Mouse (Mus musculus) stomach, postnatal 0 days (tissue): ENCODE measurements at regions not wholly inside any gene's neighbourhood (a gene's known extent, or its start where the extent isn't known, plus 50 kb on each side); places are given as distances from the start of the nearest gene placed in this dataset.
"Not testable (repeated sequence)": the region's sequence is repeated elsewhere in the genome, so short reads cannot be mapped to it uniquely, and the experiment has no call there.

Source experiments
- ATAC-seq: fragments of 200-750 bp; cut with Nextera tagmentation; 2 replicates; pipeline ENCODE4 v1.8.0; 2017; ENCODE audit not compliant: low FRiP score, low TSS enrichment
- DNase-seq: peaks from one replicate; pipeline ENCODE4 v3.0.0-alpha.2; 2016; ENCODE audit warnings: low spot score
- H3K27ac ChIP-seq: fragments of 300-500 bp; sonication (generic); replicated peaks from 2 replicates; pipeline ENCODE4 v1.5.1; 2014; ENCODE audit warnings: mild to moderate bottlenecking, control low read depth
- H3K27me3 ChIP-seq: fragments of 300-500 bp; sonication (generic); 2 replicates; pipeline ENCODE4 v1.6.1; 2014; ENCODE audit warnings: low read length; ENCODE audit not compliant: control insufficient read depth, insufficient read depth
- H3K36me3 ChIP-seq: fragments of 300-500 bp; sonication (generic); 2 replicates; pipeline ENCODE4 v1.6.1; 2014; ENCODE audit warnings: low read length, mixed read lengths; ENCODE audit not compliant: control insufficient read depth, insufficient read depth
- H3K4me1 ChIP-seq: fragments of 300-500 bp; sonication (generic); replicated peaks from 2 replicates; pipeline ENCODE4 v1.6.1; 2014; ENCODE audit warnings: antibody characterized with exemption; ENCODE audit not compliant: control insufficient read depth, insufficient read depth
- H3K4me2 ChIP-seq: fragments of 300-500 bp; sonication (generic); replicated peaks from 2 replicates; pipeline ENCODE4 v1.6.1; 2014; ENCODE audit warnings: low read depth, mild to moderate bottlenecking, control low read depth, moderate library complexity
- H3K4me3 ChIP-seq: fragments of 300-500 bp; sonication (generic); 2 replicates; pipeline ENCODE4 v1.5.1; 2014; ENCODE audit warnings: low read depth, low read length, control low read depth
- H3K9ac ChIP-seq: fragments of 300-500 bp; sonication (generic); 2 replicates; pipeline ENCODE4 v1.6.1; 2014; ENCODE audit warnings: mild to moderate bottlenecking, low read length, control low read depth, mixed read lengths
- H3K9me3 ChIP-seq: fragments of 300-500 bp; sonication (generic); 2 replicates; pipeline ENCODE4 v1.6.1; 2016; ENCODE audit warnings: low read length; ENCODE audit not compliant: control insufficient read depth
- CTCF ChIP-seq: IDR thresholded peaks from 2 replicates; pipeline ENCODE4 v1.5.1; 2016; ENCODE audit warnings: antibody characterized with exemption, low read depth, mild to moderate bottlenecking, moderate library complexity
- EP300 ChIP-seq: optimal IDR thresholded peaks from 2 replicates; pipeline ENCODE3; 2016; ENCODE audit warnings: antibody characterized with exemption
- WGBS: fragments of 180-500 bp; shearing (Covaris S2); extraction: QIAGEN DNeasy Blood & Tissue Kit; methylation state at CpG from one replicate; pipeline ENCODE4 v1.1.7; 2014; 5-methylcytosine and 5-hydroxymethylcytosine counted together

DNA sequence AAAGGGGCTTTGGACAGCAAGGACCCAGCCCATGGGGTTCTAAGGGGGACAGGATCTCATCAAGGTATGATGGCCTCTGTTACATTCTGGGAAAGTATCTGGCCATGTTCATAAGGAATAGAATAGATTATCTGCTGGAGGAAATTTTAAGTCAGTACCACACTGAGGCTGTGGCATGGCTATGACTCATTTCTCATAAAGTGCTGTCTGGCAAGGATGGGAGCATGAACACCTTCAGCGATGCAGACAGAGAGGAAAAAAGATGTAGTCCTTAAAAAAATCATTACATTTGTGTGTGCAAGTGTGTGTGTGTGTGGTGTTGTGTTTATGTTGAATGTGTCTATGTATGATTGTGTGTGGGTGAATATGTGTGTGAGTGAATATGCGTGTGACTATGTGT lies 136.4 kb downstream of the Tmem121 start:
- H3K36me3 ChIP-seq: no peaks in the 10 kb centered on the region
- H3K27me3 ChIP-seq: no peaks in the 10 kb centered on the region
- no peak overlapping the region for H3K27ac ChIP-seq
- H3K4me3 ChIP-seq: no peak overlapping the region
- H3K4me1 ChIP-seq: no peaks in the 10 kb centered on the region
- DNase-seq (no peak), ATAC-seq (no peak)
- no peak overlapping the region for H3K9ac ChIP-seq
- TF ChIP-seq CTCF (no peak), EP300 (no peak)
- H3K9me3 ChIP-seq: no peaks in the 10 kb centered on the region
- 92% methylated on average over 2 of the region's 2 CpGs for WGBS
- no peak overlapping the region for H3K4me2 ChIP-seq

DNA sequence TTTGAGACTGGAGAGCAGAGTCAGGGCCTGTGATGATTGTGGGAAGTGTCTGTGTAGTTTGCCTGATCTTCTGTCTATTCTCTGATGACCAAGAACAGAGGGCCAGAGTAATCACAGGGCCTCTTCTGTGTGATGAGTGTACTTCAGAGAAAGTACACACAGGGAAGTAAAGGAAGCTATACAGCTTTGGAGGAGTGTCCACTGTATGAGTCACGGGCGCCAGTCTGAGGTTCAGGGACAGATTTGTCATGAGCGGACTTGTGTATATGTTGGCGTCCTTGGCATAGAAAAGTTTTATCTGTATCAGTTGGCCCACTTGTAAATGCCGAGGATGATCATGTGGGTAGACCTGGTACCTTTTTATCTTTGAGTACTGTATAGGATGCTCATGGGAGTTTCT lies 142.1 kb downstream of the Tmem121 start:
- Histone ChIP-seq H3K4me1 (no peaks in the 10 kb centered on the region), H3K27me3 (no peaks in the 10 kb centered on the region), H3K4me3 (no peak overlapping the region), H3K27ac (no peak overlapping the region), H3K9me3 (no peaks in the 10 kb centered on the region), H3K4me2 (no peak overlapping the region), H3K36me3 (no peaks in the 10 kb centered on the region), H3K9ac (no peak overlapping the region)
- DNase-seq (no peak), ATAC-seq (peak; percentile 59; the same call in 1 of the 2 replicates)
- WGBS: 89% methylated on average over 5 of the region's 5 CpGs
- TF ChIP-seq EP300 (no peak), CTCF (no peak)

DNA sequence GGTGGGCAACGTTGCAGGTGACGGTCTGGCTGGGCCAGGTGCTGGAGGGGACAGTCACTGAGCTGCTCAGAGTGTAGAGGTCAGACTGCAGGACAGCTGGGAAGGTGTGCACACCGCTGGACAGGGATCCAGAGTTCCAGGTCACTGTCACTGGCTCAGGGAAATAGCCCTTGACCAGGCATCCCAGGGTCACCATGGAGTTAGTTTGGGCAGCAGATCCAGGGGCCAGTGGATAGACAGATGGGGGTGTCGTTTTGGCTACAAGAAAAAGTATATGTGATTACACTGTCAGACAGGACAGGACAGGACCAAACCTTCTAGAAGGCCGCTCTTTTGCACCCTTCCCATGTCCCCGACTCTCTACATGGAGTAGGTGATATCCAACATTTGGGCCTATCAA lies 144.5 kb downstream of the Tmem121 start:
- no peak for ATAC-seq
- Histone ChIP-seq H3K36me3 (no peaks in the 10 kb centered on the region), H3K27me3 (no peaks in the 10 kb centered on the region), H3K9ac (no peak overlapping the region), H3K9me3 (no peaks in the 10 kb centered on the region), H3K4me2 (no peak overlapping the region), H3K4me1 (no peaks in the 10 kb centered on the region), H3K27ac (no peak overlapping the region), H3K4me3 (no peak overlapping the region)
- no peak for DNase-seq
- TF ChIP-seq EP300: no peak
- no peak for TF ChIP-seq CTCF
- 79% methylated on average over 6 of the region's 6 CpGs for WGBS

DNA sequence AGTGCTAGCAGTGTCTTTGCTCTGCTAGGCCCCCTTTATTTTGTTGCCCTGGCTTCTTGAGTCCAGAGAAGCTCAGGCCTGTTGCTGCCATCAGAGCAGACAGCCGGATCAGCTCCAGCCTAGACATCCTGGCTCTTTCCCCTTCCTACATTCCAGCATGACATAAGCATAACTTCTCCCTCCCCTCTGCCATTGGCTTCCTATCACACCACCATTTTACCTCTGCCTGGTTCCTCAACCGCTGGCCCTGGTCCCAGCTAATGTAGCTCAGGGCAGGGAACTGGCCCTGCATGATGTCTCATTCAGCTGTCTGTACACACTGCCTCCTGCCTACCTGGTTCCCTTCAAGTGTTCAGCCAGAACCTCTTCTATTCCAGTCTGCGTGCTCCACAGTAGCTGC lies 146.5 kb downstream of the Tmem121 start:
- ATAC-seq (no peak; the same call in 1 of the 2 replicates), DNase-seq (no peak)
- TF ChIP-seq CTCF: no peak
- H3K4me1 ChIP-seq: no peaks in the 10 kb centered on the region
- no peaks in the 10 kb centered on the region for H3K27me3 ChIP-seq
- no peak overlapping the region for H3K9ac ChIP-seq
- WGBS: 59% methylated on average over 3 of the region's 3 CpGs
- no peaks in the 10 kb centered on the region for H3K9me3 ChIP-seq
- H3K36me3 ChIP-seq: no peaks in the 10 kb centered on the region
- H3K4me3 ChIP-seq: no peak overlapping the region
- H3K27ac ChIP-seq: no peak overlapping the region
- H3K4me2 ChIP-seq: no peak overlapping the region

DNA sequence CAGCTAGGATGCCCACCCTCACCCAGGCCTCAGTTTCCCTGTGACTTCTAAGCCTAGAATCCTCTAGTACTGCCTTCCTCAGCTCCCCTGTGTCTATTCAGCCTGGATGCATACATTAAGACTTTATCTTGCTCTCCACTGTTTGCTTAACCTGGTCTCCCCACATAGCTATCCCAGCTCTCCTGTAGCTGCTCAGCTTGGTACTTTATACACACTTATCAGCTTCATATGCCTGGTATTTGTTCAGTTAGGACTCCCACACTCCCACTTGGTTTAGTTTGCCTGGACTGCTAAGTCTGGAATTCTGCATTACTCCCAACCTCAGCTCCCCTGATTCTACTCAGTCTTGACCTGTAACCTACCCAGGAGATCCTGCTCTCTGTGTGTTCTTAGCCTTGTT lies 147.7 kb downstream of the Tmem121 start:
- TF ChIP-seq CTCF (no peak), EP300 (no peak)
- ATAC-seq: peak; percentile 20; the same call in 1 of the 2 replicates
- Histone ChIP-seq H3K9ac (no peak overlapping the region), H3K27ac (no peak overlapping the region), H3K9me3 (no peaks in the 10 kb centered on the region), H3K27me3 (no peaks in the 10 kb centered on the region), H3K4me3 (no peak overlapping the region), H3K4me2 (no peak overlapping the region), H3K36me3 (no peaks in the 10 kb centered on the region), H3K4me1 (no peaks in the 10 kb centered on the region)
- no peak for DNase-seq

DNA sequence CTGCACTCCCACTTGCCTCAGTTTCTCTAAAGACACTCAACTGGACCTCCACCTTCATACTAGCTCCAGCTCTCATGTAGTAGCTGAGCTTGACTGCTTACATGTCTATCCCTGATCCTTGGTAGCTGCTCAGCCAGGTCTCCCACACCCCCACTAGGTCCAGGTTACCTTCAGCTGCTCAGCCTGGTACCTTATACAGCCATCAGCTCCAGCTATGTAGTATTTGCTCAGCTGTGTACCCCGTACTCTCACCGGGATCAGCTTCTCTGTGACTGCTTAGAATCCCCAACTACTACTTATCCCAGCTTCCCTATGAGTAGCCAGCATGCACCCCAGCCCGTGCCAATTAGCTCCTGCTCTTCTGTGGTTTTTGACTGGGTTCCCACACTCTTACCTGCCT lies 148.1 kb downstream of the Tmem121 start:
- DNase-seq, H3K27ac ChIP-seq, H3K9ac ChIP-seq, H3K4me2 ChIP-seq, H3K4me1 ChIP-seq, ATAC-seq, H3K4me3 ChIP-seq, H3K36me3 ChIP-seq, H3K9me3 ChIP-seq, H3K27me3 ChIP-seq: not testable (repeated sequence)
- 39% methylated on average over 3 of the region's 3 CpGs for whole genome bisulfite sequencing

DNA sequence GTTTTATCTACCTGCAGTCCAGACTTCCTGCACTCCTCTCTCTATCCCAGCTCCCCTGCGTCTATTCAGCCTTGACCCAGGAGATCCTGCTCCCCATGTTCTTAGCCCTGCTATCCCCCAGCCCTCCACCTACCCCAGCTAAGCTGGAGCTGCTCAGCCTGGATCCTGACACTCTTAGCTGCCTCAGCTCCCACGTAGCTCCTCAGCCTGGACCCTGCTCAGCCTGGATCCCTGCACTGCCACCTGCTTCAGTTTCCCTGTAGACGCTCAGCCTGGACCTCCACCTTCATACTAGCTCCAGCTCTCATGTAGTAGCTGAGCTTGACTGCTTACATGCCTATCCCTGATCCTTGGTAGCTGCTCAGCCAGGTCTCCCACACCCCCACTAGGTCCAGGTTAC lies 151.5 kb downstream of the Tmem121 start:
- Histone ChIP-seq H3K4me2 (no peak overlapping the region), H3K36me3 (no peaks in the 10 kb centered on the region), H3K27ac (no peak overlapping the region), H3K9ac (no peak overlapping the region), H3K4me3 (no peak overlapping the region), H3K27me3 (no peaks in the 10 kb centered on the region), H3K9me3 (no peaks in the 10 kb centered on the region), H3K4me1 (no peaks in the 10 kb centered on the region)
- ATAC-seq (no peak), DNase-seq (no peak)
- TF ChIP-seq EP300 (no peak), CTCF (no peak)
- WGBS: 58% methylated on average over 3 of the region's 3 CpGs
